Mouse (Mus musculus) small intestine, adult 2 months (tissue): Measurements from ENCODE around the gene Pdk3. TPM values are rescaled to one million over a fixed set of nuclear protein-coding genes. Genes with fewer than 3 reads are reported as not detected.

Source experiments
- H3K27ac ChIP-seq: fragments of 200-500 bp; 2 replicates; pipeline ENCODE4 v1.5.1; 2012; ENCODE audit warnings: low read depth, low read length, control low read depth, inconsistent platforms; ENCODE audit not compliant: insufficient read depth
- H3K27me3 ChIP-seq: fragments of 200-500 bp; 2 replicates; pipeline ENCODE4 v1.6.1; 2012; ENCODE audit warnings: mild to moderate bottlenecking, moderate library complexity, low read length, inconsistent platforms; ENCODE audit not compliant: control insufficient read depth, insufficient read depth
- H3K36me3 ChIP-seq: fragments of 200-500 bp; 2 replicates; pipeline ENCODE4 v1.6.1; 2012; ENCODE audit warnings: mild to moderate bottlenecking, low read length, control low read depth, inconsistent platforms; ENCODE audit not compliant: control insufficient read depth, insufficient read depth
- H3K4me1 ChIP-seq: fragments of 200-500 bp; 2 replicates; pipeline ENCODE4 v1.6.1; 2012; ENCODE audit warnings: low read length, inconsistent platforms, mixed read lengths; ENCODE audit not compliant: control insufficient read depth, insufficient read depth, insufficient read length
- H3K4me3 ChIP-seq: fragments of 200-500 bp; 2 replicates; pipeline ENCODE4 v1.5.1; 2012; ENCODE audit warnings: low read depth, mild to moderate bottlenecking, control low read depth, inconsistent platforms, low read length, moderate library complexity
- CTCF ChIP-seq: fragments of 200-500 bp; IDR thresholded peaks from 2 replicates; pipeline ENCODE4 v1.5.1; 2012; ENCODE audit warnings: low read depth, mild to moderate bottlenecking, control low read depth, inconsistent platforms, low read length, moderate library complexity, mixed read lengths; ENCODE audit not compliant: insufficient replicate concordance, insufficient read length; ENCODE audit errors: extremely low read depth
- POLR2A ChIP-seq: fragments of 200-500 bp; IDR thresholded peaks from 2 replicates; pipeline ENCODE4 v1.6.1; 2012; ENCODE audit warnings: low read depth, mild to moderate bottlenecking, control low read depth, inconsistent platforms, low read length, moderate library complexity
- WGBS: fragments of 180-500 bp; shearing (Covaris S2); methylation state at CpG from one replicate; pipeline ENCODE4 v1.1.7; 2018; 5-methylcytosine and 5-hydroxymethylcytosine counted together
- polyA plus RNA-seq: library from polyadenylated mRNA; depleted of rRNA; stranded (reverse); fragments of >200 nt; gene quantifications from 2 replicates; pipeline ENCODE4 v1.2.3, GENCODE M21; 2012; rRNA removed

Gene Pdk3
- polyA plus RNA-seq, 1 experiment: 13.0 TPM

GRCm38 (mm10) chrX:93750566-93750965 is 81.4 kb downstream of the Pdk3 start:
- 92% methylated on average over 6 of the region's 6 CpGs for WGBS

GRCm38 (mm10) chrX:93749165-93749564 is 82.8 kb downstream of the Pdk3 start:
- whole genome bisulfite sequencing: 93% methylated on average over 1 of the region's 1 CpGs

More at GRCm38 (mm10) chrX:93750566-93750965, 81.4 kb downstream of the Pdk3 start:
- no peaks in the 10 kb centered on the region for H3K36me3 ChIP-seq
- peaks cover 4% of the 10 kb centered on the region; the same call in 1 of the 2 replicates for H3K4me1 ChIP-seq
- no peaks in the 10 kb centered on the region for H3K27me3 ChIP-seq
- H3K27ac ChIP-seq: no peak overlapping the region
- no peak for TF ChIP-seq POLR2A
- no peak for TF ChIP-seq CTCF
- no peak overlapping the region for H3K4me3 ChIP-seq

GRCm38 (mm10) chrX:93732975-93733748 is 98.8 kb downstream of the Pdk3 start:
- 48% methylated on average over 6 of the region's 6 CpGs for WGBS

More at GRCm38 (mm10) chrX:93749165-93749564, 82.8 kb downstream of the Pdk3 start:
- Histone ChIP-seq H3K4me1 (no peaks in the 10 kb centered on the region), H3K4me3 (no peak overlapping the region), H3K36me3 (no peaks in the 10 kb centered on the region), H3K27me3 (no peaks in the 10 kb centered on the region), H3K27ac (no peak overlapping the region)
- TF ChIP-seq CTCF (no peak), POLR2A (no peak)

DNA sequence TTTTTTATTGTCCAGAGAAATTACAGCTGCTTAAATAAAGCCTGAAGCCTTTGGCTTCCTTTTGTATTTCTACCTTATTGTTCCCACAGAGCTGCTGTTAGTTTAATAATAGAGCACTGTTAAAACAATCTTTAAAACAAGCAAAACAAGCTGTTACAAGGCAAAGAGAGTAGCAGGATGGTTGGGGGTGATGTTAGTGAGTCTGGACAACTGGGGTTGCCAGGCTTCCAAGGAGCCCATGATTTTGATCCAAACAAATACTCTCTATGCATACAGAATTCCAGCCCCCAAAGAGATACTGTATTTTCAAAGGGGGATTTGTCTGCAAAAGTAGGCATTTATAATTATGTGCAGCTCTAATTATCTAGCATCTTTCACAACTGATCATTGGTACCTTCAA is 99.6 kb downstream of the Pdk3 start:
- Histone ChIP-seq H3K27me3 (no peaks in the 10 kb centered on the region), H3K27ac (no peak overlapping the region), H3K4me1 (no peaks in the 10 kb centered on the region), H3K36me3 (no peaks in the 10 kb centered on the region), H3K4me3 (no peak overlapping the region)
- TF ChIP-seq POLR2A (no peak), CTCF (no peak)

More at GRCm38 (mm10) chrX:93732975-93733748, 98.8 kb downstream of the Pdk3 start:
- no peak overlapping the region for H3K4me3 ChIP-seq
- no peaks in the 10 kb centered on the region for H3K27me3 ChIP-seq
- no peaks in the 10 kb centered on the region for H3K36me3 ChIP-seq
- H3K4me1 ChIP-seq: no peaks in the 10 kb centered on the region
- TF ChIP-seq POLR2A (no peak), CTCF (no peak)
- H3K27ac ChIP-seq: no peak overlapping the region

- no peaks in the 10 kb centered on the region for H3K27me3 ChIP-seq
- no peak overlapping the region for H3K27ac ChIP-seq
- no peak for TF ChIP-seq POLR2A
- no peak for TF ChIP-seq CTCF
- no peaks in the 10 kb centered on the region for H3K36me3 ChIP-seq
- WGBS: 85% methylated on average over 8 of the region's 8 CpGs
- no peaks in the 10 kb centered on the region for H3K4me1 ChIP-seq
- no peak overlapping the region for H3K4me3 ChIP-seq
Observed at GRCm38 (mm10) chrX:93730854-93731253, 101.1 kb downstream of the Pdk3 start.

DNA sequence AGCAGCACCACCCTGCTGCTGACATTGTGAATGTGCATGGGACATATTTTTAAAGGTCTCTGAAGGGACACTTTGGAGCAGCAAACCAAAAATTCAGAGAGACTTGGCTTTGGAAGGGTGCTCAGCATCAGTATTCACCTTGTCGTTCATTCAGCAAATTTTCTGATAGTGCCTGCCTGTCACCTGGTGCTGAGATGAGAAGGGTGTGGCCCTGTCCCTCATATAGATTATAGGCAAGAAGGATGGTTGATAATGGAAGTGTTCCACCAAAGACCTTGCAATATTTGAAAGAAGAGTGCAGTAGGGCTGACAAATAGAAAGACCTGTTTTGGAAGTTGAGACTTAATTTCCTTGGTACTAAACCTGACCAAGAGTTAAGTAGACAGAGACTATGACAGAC is 102.5 kb downstream of the Pdk3 start:
- H3K4me1 ChIP-seq: no peaks in the 10 kb centered on the region
- no peaks in the 10 kb centered on the region for H3K36me3 ChIP-seq
- TF ChIP-seq CTCF (no peak), POLR2A (no peak)
- 59% methylated on average over 1 of the region's 1 CpGs for WGBS
- H3K4me3 ChIP-seq: no peak overlapping the region
- H3K27ac ChIP-seq: no peak overlapping the region
- H3K27me3 ChIP-seq: no peaks in the 10 kb centered on the region

Other genes starting within 250 kb of the Pdk3 start
- 0.15 and 0.20 TPM in 2 replicates for gene Pola1, start 200.0 kb downstream of the Pdk3 start, polyA plus RNA-seq
- 0.05 and 0.13 TPM in 2 replicates for gene Pcyt1b, start 177.3 kb downstream of the Pdk3 start, polyA plus RNA-seq
- not detected in 2 replicates for gene AU015836, start 136.5 kb upstream of the Pdk3 start, polyA plus RNA-seq